Mouse (Mus musculus) megakaryocyte-erythroid progenitor cell, adult 5-6 weeks (primary cell): ENCODE measurements around the gene Cbarp. TPM values are rescaled to one million over a fixed set of nuclear protein-coding genes. Genes with fewer than 3 reads are reported as not detected.
A peak's percentile ranks its signal among the peaks of the same experiment; 100 is the strongest.

ENCODE experiments used
- ATAC-seq: replicated peaks from 2 replicates; pipeline ENCODE4 v1.8.0; 2016; ENCODE audit warnings: mild to moderate bottlenecking, inconsistent platforms; ENCODE audit not compliant: severe bottlenecking, poor library complexity, low FRiP score, low TSS enrichment
- total RNA-seq, 2 experiments: library from RNA; stranded (forward) in 1 of 2; stranded (reverse) in 1 of 2; fragments of 200-1000, 215-1000 nt in 1 of 2; fragments of >200 nt in 1 of 2; fragmentation: Nextera tagmentation in 1 of 2; gene quantifications; 2 replicates each; pipeline ENCODE4 v1.2.3; 2014 to 2017

Gene Cbarp
- total RNA-seq, 2 experiments from 2014 or later: 10.5 TPM; not detected in 1

DNA sequence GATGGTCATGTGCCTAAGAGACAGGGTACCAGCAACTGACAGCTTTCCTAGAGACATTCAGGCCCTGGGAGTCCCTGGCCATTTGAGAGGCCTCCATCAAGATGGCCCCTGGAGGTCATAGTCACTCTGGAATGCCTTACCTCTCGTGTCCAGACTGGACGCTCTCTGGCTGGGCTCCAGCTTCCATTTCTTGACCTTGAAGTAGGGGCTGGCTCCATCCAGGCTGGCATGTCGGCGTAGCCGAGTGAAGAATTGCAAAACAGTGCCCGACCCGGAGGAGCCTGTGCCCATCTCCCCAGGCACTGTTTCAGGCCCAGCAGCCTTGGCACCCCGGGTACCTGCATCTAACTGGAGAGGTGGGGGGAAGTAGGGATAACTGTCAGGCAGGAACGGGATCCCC is 6.2 kb downstream of the Cbarp start:
- no peak for ATAC-seq

- ATAC-seq: peak; percentile 29
Measured at GRCm38 (mm10) chr10:80133226-80133849, 7.3 kb downstream of the Cbarp start.

- ATAC-seq: no peak
Measured at GRCm38 (mm10) chr10:80131952-80132350, 8.7 kb downstream of the Cbarp start.

DNA sequence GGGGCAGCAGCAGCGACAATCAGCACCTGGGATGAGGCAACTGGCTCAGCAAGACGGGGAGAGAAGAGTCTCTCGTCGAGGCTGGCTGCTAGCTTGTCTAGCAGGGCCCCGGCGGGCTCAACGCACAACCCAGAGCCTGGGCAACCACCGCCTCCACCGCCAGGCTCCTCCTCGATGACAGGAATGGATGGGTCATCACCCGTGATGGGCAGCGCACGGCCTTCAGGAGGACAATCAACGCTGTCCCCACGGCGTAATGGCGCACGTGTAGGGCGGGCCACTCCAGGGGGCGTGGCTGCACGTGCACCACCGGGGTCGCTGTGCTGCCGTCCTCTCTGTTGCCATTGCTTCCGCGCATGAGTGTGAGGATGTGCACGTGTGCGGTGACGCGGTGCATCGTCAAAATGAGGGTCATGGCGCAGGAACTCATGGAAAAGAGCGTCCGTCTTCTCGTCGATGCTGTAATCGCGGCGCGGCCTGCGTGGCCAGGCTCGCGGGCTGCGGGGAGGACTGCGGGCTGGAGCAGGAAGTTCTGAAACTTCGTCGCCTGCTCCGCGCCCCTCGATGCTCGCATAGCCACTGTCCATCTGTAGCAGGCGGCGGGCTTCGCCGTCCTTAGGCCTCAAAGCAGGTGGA is 9.2 kb downstream of the Cbarp start:
- ATAC-seq: no peak

GRCm38 (mm10) chr10:80130403-80131031 is 10.1 kb downstream of the Cbarp start:
- no peak for ATAC-seq

DNA sequence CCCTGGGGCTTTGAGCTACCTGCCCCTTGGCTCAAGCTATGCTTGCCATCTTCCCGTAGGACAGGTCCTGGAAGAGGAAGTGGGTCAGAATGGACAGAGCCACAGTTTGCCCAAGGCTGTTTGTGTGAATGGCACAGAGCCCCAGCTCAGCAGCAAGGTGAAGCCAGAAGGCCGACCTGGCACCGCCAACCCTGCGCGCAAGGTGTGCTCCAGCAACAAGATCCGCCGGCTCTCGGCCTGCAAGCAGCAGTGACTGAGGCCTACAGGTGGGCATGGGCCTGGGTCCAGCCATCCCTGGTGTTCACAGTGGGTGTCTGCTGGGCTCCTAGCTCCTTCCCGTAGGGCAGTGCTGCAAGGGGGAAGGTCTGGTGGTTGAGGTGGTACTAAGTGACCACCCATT is 10.8 kb downstream of the Cbarp start:
- no peak for ATAC-seq

- ATAC-seq: no peak
Measured at GRCm38 (mm10) chr10:80127920-80128319, 12.7 kb downstream of the Cbarp start.

DNA sequence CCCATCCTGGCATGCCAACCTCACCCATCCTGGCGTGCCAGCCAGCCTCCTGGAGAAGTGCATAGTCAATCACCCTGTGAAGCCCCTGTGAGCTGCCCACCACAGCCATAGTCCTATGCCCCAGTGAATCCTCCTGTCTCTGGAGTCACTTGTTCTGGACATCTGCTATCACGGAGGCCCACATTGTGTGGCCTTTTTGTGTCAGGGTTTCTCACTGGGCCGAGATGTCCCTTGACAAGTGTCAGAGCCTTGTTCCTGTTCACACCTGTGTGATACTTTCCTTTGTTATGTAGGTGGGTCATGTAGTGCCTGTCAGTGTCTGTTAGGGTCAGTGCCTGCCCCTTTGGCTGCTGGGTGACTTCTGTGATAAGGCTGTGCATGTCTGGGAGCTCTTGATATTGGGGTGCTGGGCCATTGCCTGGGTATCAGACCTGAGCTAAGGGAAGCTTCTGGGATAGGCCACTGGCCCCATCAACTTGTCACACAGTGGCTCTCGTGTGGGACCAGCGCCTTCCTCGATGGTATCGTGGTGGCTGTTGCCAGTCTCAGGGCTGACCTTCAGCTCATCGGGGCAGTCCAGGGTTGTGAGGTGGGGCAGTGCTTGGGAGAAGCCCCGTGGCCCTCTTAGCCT is 16.6 kb downstream of the Cbarp start:
- peak; percentile 79 for ATAC-seq

DNA sequence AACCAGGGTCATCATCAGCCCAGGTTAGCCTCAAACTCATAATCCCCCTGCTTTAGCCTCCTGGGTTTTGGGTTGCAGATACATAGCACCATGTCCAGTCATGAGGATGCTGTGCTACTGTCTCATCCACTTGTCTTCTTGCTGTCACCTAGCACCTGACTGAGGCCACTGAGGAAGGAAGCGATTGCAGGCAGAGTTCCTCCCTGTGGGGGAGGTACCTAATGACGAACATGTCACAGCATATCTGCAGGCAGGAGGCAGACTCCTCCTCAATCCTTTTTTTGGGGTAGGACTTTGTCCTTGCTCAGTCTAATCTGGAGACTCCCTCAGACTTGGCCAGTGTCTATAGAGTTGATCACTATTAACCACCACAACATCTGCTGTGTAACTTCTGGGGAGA is 19.0 kb downstream of the Cbarp start:
- no peak for ATAC-seq

DNA sequence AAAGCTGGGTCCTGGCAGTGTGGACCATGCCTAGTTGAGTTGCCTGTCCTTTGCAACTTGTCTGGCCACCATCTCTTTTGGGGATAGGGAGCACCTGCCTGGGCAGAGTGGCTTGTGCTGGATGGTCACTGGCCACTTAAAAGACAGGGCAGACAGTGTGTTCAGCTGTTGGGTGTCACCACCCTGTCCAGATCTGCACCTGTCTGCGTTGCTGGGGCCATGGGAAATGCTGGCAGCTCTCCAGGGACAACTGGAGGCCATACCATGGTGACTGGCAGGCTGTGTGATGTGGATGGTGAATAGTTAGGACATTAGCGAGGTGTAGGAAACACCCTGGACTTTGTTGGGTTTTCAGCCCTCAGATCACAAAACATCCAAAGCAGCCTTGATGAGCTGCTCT is 20.5 kb downstream of the Cbarp start:
- no peak for ATAC-seq

- no peak for ATAC-seq
Measured at GRCm38 (mm10) chr10:80118552-80118951, 22.1 kb downstream of the Cbarp start.

- ATAC-seq: no peak
Measured at GRCm38 (mm10) chr10:80117736-80118135, 22.9 kb downstream of the Cbarp start.

GRCm38 (mm10) chr10:80116927-80117691 is 23.5 kb downstream of the Cbarp start:
- ATAC-seq: peak; percentile 12

DNA sequence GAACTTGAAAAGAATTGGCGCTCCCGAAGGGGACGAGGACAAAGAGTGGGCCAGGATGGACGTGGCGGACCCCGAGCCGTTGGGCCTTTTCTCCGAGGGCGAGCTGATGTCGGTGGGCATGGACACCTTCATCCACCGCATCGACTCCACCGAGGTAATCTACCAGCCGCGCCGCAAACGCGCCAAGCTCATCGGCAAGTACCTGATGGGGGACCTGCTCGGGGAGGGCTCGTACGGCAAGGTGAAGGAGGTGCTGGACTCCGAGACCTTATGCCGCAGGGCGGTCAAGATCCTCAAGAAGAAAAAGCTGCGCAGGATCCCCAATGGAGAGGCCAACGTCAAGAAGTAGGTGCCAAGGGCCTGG is 24.1 kb downstream of the Cbarp start:
- ATAC-seq: no peak

GRCm38 (mm10) chr10:80115944-80116335 is 24.7 kb downstream of the Cbarp start:
- no peak for ATAC-seq

DNA sequence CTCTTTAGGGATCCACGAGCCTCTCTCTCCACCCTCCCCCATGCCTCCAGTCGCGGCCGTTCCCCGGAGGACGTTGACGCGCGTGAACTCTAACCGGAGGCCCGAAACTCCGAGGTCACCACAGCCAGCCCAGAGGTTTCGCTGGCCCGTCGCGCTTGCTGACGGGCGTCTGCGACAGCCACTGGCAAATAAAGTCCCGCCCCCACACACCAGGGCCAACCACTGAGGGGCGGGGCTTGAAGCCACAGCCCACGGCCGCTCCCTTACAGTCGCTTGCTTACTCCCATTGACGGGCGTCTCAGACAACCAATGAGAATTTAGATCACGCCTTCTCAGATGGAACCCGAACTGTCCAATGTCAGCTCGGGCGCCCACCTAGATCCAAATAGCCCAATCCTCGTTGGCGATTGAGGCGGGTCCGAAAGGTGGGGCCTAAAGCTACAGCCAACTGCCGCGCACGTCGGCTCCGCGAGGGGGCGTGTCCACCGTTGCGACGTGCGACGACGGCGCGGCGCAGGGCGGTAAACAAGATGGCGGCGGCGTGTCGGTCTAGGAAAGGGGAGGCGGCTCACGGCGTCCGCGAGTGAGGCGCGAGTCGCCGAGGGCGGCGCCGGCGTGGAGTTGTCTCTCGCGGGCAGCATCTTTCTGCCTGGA is 25.2 kb downstream of the Cbarp start, which contains the start of gene Stk11:
Gene Stk11, plus strand, starts transcription at position 514 of the 654 bp plus-strand sequence.
- ATAC-seq: peak; percentile 91

DNA sequence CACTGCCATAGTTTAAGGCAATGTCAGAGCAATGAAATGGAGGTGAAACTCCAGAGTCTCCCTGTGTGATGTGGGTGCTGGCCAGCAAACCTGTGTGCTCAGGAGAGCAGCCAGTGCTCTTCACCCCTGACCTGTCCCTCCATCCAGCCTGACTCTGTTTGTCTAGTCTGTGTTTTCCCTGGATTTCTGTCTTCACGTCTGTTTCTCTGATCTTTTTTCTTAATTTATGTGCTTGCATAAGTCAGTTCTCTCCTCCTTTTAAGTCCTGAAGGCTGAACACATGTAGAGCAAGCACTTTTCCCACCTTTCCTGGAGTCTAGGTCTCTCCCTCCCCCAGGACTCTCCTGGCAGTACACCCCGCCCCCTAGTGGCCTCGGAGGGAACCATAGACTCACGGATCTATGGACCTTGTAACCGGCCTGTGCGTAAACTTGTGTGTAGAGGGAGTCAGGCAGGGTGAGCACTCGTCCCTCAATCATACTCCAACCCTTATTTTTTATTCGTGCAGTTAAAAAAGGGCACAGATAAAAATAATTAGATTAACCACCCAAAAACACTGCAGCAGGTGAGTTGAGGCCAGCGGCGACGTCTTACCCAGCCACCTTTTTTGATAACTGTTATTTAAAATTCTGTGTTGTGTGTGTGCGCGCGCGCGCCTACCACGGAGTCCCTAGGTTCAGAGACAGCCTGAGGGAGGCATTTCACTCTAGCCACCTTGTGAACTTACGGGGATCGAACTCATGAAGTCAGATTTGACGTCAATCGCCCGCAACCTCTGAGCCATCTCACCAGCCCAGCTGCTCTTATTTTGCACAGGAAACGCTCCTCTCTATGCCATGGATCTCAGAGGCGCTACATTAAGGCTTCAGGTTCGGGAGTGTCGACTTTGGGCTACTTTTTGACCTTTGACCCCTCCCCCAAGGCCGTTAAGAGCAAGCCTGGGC is 26.0 kb downstream of the Cbarp start:
- peak; percentile 53 for ATAC-seq

DNA sequence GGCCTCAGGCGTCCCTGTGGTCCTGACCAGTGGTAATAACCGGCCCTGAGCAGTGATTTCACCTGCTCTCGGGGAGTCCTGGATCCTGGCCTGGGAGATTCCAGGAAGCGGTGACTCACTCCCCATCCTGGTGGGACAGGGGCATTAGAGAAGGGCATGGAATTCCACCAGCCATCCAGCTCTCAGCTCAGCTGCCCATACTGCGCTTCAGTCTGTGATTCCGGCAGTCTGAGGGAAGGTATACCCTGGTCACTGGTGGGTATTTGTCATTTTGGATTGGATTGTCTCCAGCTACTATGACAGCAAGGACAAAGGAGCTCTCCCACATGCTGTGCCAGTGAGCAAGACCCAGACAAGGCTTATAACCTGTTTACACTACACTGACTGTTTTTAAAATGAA is 33.0 kb downstream of the Cbarp start:
- no peak for ATAC-seq
